Mouse (Mus musculus): ENCODE data around the gene Pin1. TPM values are rescaled to one million over a fixed set of nuclear protein-coding genes. Genes with fewer than 3 reads are reported as not detected.

The Pin1 gene
- total RNA-seq, 1 experiment: 66.6 TPM

GRCm38 (mm10) chr9:20642101-20642895, 9.6 kb upstream of the Pin1 start, which contains the start of gene Ubl5:
Ubl5 (plus strand) TSS chr9:20642878.
- H3K9ac ChIP-seq (ENCODE audit: insufficient read depth, low read depth, low read length, poor library complexity, severe bottlenecking): peak within 1 kb of the TSS; percentile 68
- peak within 1 kb of the TSS; percentile 85 to 98 for H3K4me3 ChIP-seq (ENCODE audit: insufficient read depth in 1 of 2, low read depth in 1 of 2, low read length in 2 of 2, poor library complexity in 1 of 2, severe bottlenecking in 1 of 2)
- H3K27ac ChIP-seq (ENCODE audit: insufficient read depth, low read depth, low read length, poor library complexity, severe bottlenecking): peak within 1 kb of the TSS; percentile 69
- TF ChIP-seq HCFC1 (IDR thresholded peaks at IDR 0.05; ENCODE audit: borderline replicate concordance, insufficient read depth, low read length) (no peak), CHD2 (IDR thresholded peaks at IDR 0.05; ENCODE audit: low read depth, low read length) (no peak), ZC3H11A (IDR thresholded peaks at IDR 0.05; ENCODE audit: borderline replicate concordance, low read depth, low read length) (no peak), ZNF384 (IDR thresholded peaks at IDR 0.05; ENCODE audit: low read depth, low read length) (no peak), MAFK (IDR thresholded peaks at IDR 0.05; ENCODE audit: insufficient read depth, low read depth, low read length) (no peak)
- no peaks in the 10 kb centered on the region for H3K9me3 ChIP-seq (ENCODE audit: control insufficient read depth, insufficient read depth, low read depth, low read length)
- peaks cover 3 to 13% of the 10 kb centered on the region in 2 experiments; a peak in 1 of 4 replicates for H3K4me1 ChIP-seq (ENCODE audit: control insufficient read depth in 2 of 2, insufficient read depth in 2 of 2, low read length in 2 of 2, poor library complexity in 1 of 2)
- peaks cover 2% of the 10 kb centered on the region; the same call in 1 of the 2 replicates for H3K36me3 ChIP-seq (ENCODE audit: control insufficient read depth, insufficient read depth, low read length, poor library complexity, severe bottlenecking)
- peak; percentile 99 for DNase-seq (ENCODE audit: low read depth, low spot score)
- in situ Hi-C loops (cut with MboI; ENCODE audit: low sequenced_read_pairs in 2 of 2, unreplicated experiment in 2 of 2): loop anchor here in 1 of 2 experiments (25.0 kb wide), 1 partner anchor 180 kb away; the partner anchor contains the start of gene Zfp26

- Histone ChIP-seq H3K4me1 (ENCODE audit: control insufficient read depth in 2 of 2, insufficient read depth in 2 of 2, low read length in 2 of 2, poor library complexity in 1 of 2) (peaks cover 3 to 13% of the 10 kb centered on the region in 2 experiments; a peak in 1 of 4 replicates), H3K36me3 (ENCODE audit: control insufficient read depth, insufficient read depth, low read length, poor library complexity, severe bottlenecking) (peaks cover 2% of the 10 kb centered on the region; the same call in 1 of the 2 replicates), H3K9me3 (ENCODE audit: control insufficient read depth, insufficient read depth, low read depth, low read length) (no peaks in the 10 kb centered on the region), H3K27ac (ENCODE audit: insufficient read depth, low read depth, low read length, poor library complexity, severe bottlenecking) (peak overlapping the region; percentile 69), H3K4me3 (ENCODE audit: insufficient read depth in 1 of 2, low read depth in 1 of 2, low read length in 2 of 2, poor library complexity in 1 of 2, severe bottlenecking in 1 of 2) (peak overlapping the region; percentile 85 to 98), H3K9ac (ENCODE audit: insufficient read depth, low read depth, low read length, poor library complexity, severe bottlenecking) (peak overlapping the region; percentile 68)
- TF ChIP-seq MAFK (IDR thresholded peaks at IDR 0.05; ENCODE audit: insufficient read depth, low read depth, low read length) (no peak), CHD2 (IDR thresholded peaks at IDR 0.05; ENCODE audit: low read depth, low read length) (no peak), HCFC1 (IDR thresholded peaks at IDR 0.05; ENCODE audit: borderline replicate concordance, insufficient read depth, low read length) (no peak), ZNF384 (IDR thresholded peaks at IDR 0.05; ENCODE audit: low read depth, low read length) (no peak), ZC3H11A (IDR thresholded peaks at IDR 0.05; ENCODE audit: borderline replicate concordance, low read depth, low read length) (no peak)
- peak; percentile 88 for DNase-seq (ENCODE audit: low read depth, low spot score)
- in situ Hi-C loops (cut with MboI; ENCODE audit: low sequenced_read_pairs in 2 of 2, unreplicated experiment in 2 of 2): loop anchor here in 1 of 2 experiments (25.0 kb wide), 1 partner anchor 181 kb away; the partner anchor contains the start of gene Zfp26
Measured at GRCm38 (mm10) chr9:20642896-20643466, 8.9 kb upstream of the Pin1 start.

- Histone ChIP-seq H3K4me1 (ENCODE audit: control insufficient read depth in 2 of 2, insufficient read depth in 2 of 2, low read length in 2 of 2, poor library complexity in 1 of 2) (peaks cover 3 to 8% of the 10 kb centered on the region in 2 experiments; a peak in 1 of 4 replicates), H3K4me3 (ENCODE audit: insufficient read depth in 1 of 2, low read depth in 1 of 2, low read length in 2 of 2, poor library complexity in 1 of 2, severe bottlenecking in 1 of 2) (peak overlapping the region; percentile 85 to 98), H3K36me3 (ENCODE audit: control insufficient read depth, insufficient read depth, low read length, poor library complexity, severe bottlenecking) (peaks cover 2% of the 10 kb centered on the region; the same call in 1 of the 2 replicates), H3K9me3 (ENCODE audit: control insufficient read depth, insufficient read depth, low read depth, low read length) (no peaks in the 10 kb centered on the region), H3K27ac (ENCODE audit: insufficient read depth, low read depth, low read length, poor library complexity, severe bottlenecking) (no peak overlapping the region), H3K9ac (ENCODE audit: insufficient read depth, low read depth, low read length, poor library complexity, severe bottlenecking) (peak overlapping the region; percentile 26)
- in situ Hi-C loops (cut with MboI; ENCODE audit: low sequenced_read_pairs in 2 of 2, unreplicated experiment in 2 of 2): loop anchor here in 1 of 2 experiments (25.0 kb wide), 1 partner anchor 181 kb away; the partner anchor contains the start of gene Zfp26
- no peak for DNase-seq (ENCODE audit: low read depth, low spot score)
- TF ChIP-seq ZC3H11A (IDR thresholded peaks at IDR 0.05; ENCODE audit: borderline replicate concordance, low read depth, low read length): no peak
- no peak for TF ChIP-seq HCFC1 (IDR thresholded peaks at IDR 0.05; ENCODE audit: borderline replicate concordance, insufficient read depth, low read length)
- TF ChIP-seq MAFK (IDR thresholded peaks at IDR 0.05; ENCODE audit: insufficient read depth, low read depth, low read length): no peak
- no peak for TF ChIP-seq ZNF384 (IDR thresholded peaks at IDR 0.05; ENCODE audit: low read depth, low read length)
- no peak for TF ChIP-seq CHD2 (IDR thresholded peaks at IDR 0.05; ENCODE audit: low read depth, low read length)
Measured at GRCm38 (mm10) chr9:20643781-20644180, 8.1 kb upstream of the Pin1 start.

GRCm38 (mm10) chr9:20644360-20645081, 7.4 kb upstream of the Pin1 start, which contains the start of gene Fbxl12:
Fbxl12 (minus strand) TSS chr9:20644767.
- peaks cover 2% of the 10 kb centered on the region; the same call in 1 of the 2 replicates for H3K36me3 ChIP-seq (ENCODE audit: control insufficient read depth, insufficient read depth, low read length, poor library complexity, severe bottlenecking)
- peaks cover 3 to 4% of the 10 kb centered on the region in 2 experiments; a peak in 1 of 4 replicates for H3K4me1 ChIP-seq (ENCODE audit: control insufficient read depth in 2 of 2, insufficient read depth in 2 of 2, low read length in 2 of 2, poor library complexity in 1 of 2)
- peak within 1 kb of the TSS; percentile 83 for H3K9ac ChIP-seq (ENCODE audit: insufficient read depth, low read depth, low read length, poor library complexity, severe bottlenecking)
- peak; percentile 57 for DNase-seq (ENCODE audit: low read depth, low spot score)
- no peaks in the 10 kb centered on the region for H3K9me3 ChIP-seq (ENCODE audit: control insufficient read depth, insufficient read depth, low read depth, low read length)
- H3K4me3 ChIP-seq (ENCODE audit: insufficient read depth in 1 of 2, low read depth in 1 of 2, low read length in 2 of 2, poor library complexity in 1 of 2, severe bottlenecking in 1 of 2): peak within 1 kb of the TSS; percentile 85 to 98
- in situ Hi-C loops (cut with MboI; ENCODE audit: low sequenced_read_pairs in 2 of 2, unreplicated experiment in 2 of 2): loop anchor here in 1 of 2 experiments (25.0 kb wide), 1 partner anchor 182 kb away; the partner anchor contains the start of gene Zfp26
- 0 out of 2 replicates have a peak within 1 kb of the TSS, but pooled peaks have one; percentile 30 for H3K27ac ChIP-seq (ENCODE audit: insufficient read depth, low read depth, low read length, poor library complexity, severe bottlenecking)
- TF ChIP-seq CHD2 (IDR thresholded peaks at IDR 0.05; ENCODE audit: low read depth, low read length) (no peak), HCFC1 (IDR thresholded peaks at IDR 0.05; ENCODE audit: borderline replicate concordance, insufficient read depth, low read length) (peak; percentile 57; the same call in 1 of the 2 replicates)

All from ES-E14 (cell line).